Mouse (Mus musculus) inflammation-experienced regulatory T-cells, adult 6 months (primary cell): ENCODE results near the gene Gm10488. TPM values are rescaled to one million over a fixed set of nuclear protein-coding genes. Genes with fewer than 3 reads are reported as not detected.
"Not testable (repeated sequence)": the region's sequence is repeated elsewhere in the genome, so short reads cannot be mapped to it uniquely, and the experiment has no call there.

Experiments
- ATAC-seq: one replicate; pipeline ENCODE4 v1.8.0; 2017
- polyA plus RNA-seq, 3 experiments: library from polyadenylated mRNA; unstranded; fragments of 100-300 nt; shearing (Covaris generic); gene quantifications; one replicate each; pipeline ENCODE4 v1.2.1; 2017

Gm10488 gene
- polyA plus RNA-seq: not detected

- ATAC-seq: not testable (repeated sequence)
These were observed at the start of gene Gm10488 for GRCm38 (mm10) chrX:29976014-29976413. TSS of gene Gm10488 (plus strand) at chrX:29976314.
